Mouse (Mus musculus) kidney, postnatal 0 days (tissue): ENCODE results near the gene Klf5. TPM values are rescaled to one million over a fixed set of nuclear protein-coding genes. Genes with fewer than 3 reads are reported as not detected.

Experiments
- ATAC-seq: fragments of 200-750 bp; cut with Nextera tagmentation; replicated peaks from 2 replicates; pipeline ENCODE4 v1.8.0; 2017; ENCODE audit warnings: low read depth, moderate number of reproducible peaks, moderate TSS enrichment, moderate library complexity; ENCODE audit not compliant: low FRiP score
- DNase-seq: peaks from one replicate; pipeline ENCODE4 v3.0.0-alpha.2; 2016; ENCODE audit warnings: low spot score
- H3K27ac ChIP-seq: fragments of 300-500 bp; sonication (generic); 2 replicates; pipeline ENCODE4 v1.5.1; 2014; ENCODE audit warnings: mild to moderate bottlenecking
- H3K27me3 ChIP-seq: fragments of 300-500 bp; sonication (generic); 2 replicates; pipeline ENCODE4 v1.6.1; 2014; ENCODE audit warnings: low read length, mixed read lengths; ENCODE audit not compliant: insufficient read depth
- H3K36me3 ChIP-seq: fragments of 300-500 bp; sonication (generic); 2 replicates; pipeline ENCODE4 v1.6.1; 2014; ENCODE audit warnings: low read length, mixed read lengths; ENCODE audit not compliant: insufficient read depth
- H3K4me1 ChIP-seq: fragments of 300-500 bp; sonication (generic); replicated peaks from 2 replicates; pipeline ENCODE4 v1.6.1; 2014; ENCODE audit warnings: antibody characterized with exemption, low read length, mixed read lengths; ENCODE audit not compliant: insufficient read depth
- H3K4me2 ChIP-seq: fragments of 300-500 bp; sonication (generic); 2 replicates; pipeline ENCODE4 v1.6.1; 2014; ENCODE audit warnings: mild to moderate bottlenecking, low read length, moderate library complexity, mixed read lengths
- H3K4me3 ChIP-seq: fragments of 300-500 bp; sonication (generic); replicated peaks from 2 replicates; pipeline ENCODE4 v1.5.1; 2014; ENCODE audit warnings: low read depth, low read length
- H3K9ac ChIP-seq: fragments of 300-500 bp; sonication (generic); 2 replicates; pipeline ENCODE4 v1.6.1; 2014; ENCODE audit warnings: low read depth, low read length
- H3K9me3 ChIP-seq: fragments of 300-500 bp; sonication (generic); replicated peaks from 2 replicates; pipeline ENCODE4 v1.6.1; 2016; ENCODE audit warnings: low read length, inconsistent platforms, mixed read lengths
- CTCF ChIP-seq: IDR thresholded peaks from 2 replicates; pipeline ENCODE4 v1.5.1; 2016; ENCODE audit warnings: antibody characterized with exemption, low read depth, mild to moderate bottlenecking, moderate library complexity
- WGBS: fragments of 180-500 bp; shearing (Covaris S2); extraction: QIAGEN DNeasy Blood & Tissue Kit; methylation state at CpG from one replicate; pipeline ENCODE4 v1.1.7; 2014; 5-methylcytosine and 5-hydroxymethylcytosine counted together
- polyA plus RNA-seq: library from polyadenylated mRNA; unstranded; fragments of >200 nt; fragmentation: Nextera tagmentation; extraction: Ambion mirVana; gene quantifications from 2 replicates; pipeline ENCODE4 v1.2.1, GENCODE M21; 2015

Gene Klf5
- polyA plus RNA-seq, 1 experiment from 2014 or later = 10.0 TPM

GRCm38 (mm10) chr14:99304997-99305792 is 6.7 kb downstream of the Klf5 start:
- DNase-seq (no peak), ATAC-seq (no peak)

DNA sequence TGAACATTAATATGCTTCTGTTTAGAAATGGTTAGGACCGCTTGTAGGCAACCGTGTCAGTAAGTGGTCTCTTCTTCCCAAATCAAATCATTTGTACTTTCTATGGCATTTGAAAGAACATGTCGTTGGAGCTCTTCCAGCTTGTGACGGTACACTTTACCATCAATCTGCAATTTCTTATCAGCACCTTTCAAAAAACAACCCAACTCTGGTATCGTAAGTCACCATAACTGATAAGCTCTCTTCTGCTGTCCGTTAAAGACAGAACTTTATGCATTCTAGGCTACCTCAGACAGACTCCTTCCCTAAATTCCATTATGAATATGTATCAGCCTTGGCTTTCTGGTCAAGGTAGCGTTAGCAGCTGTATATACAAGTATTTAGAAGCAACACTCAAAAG is 7.9 kb downstream of the Klf5 start:
- no peak for TF ChIP-seq CTCF
- Histone ChIP-seq H3K4me1 (no peaks in the 10 kb centered on the region), H3K36me3 (no peaks in the 10 kb centered on the region), H3K27me3 (no peaks in the 10 kb centered on the region), H3K27ac (no peak overlapping the region), H3K4me2 (no peak overlapping the region), H3K9ac (no peak overlapping the region), H3K4me3 (no peak overlapping the region), H3K9me3 (no peaks in the 10 kb centered on the region)
- no peak for DNase-seq
- ATAC-seq = no peak
- 84% methylated on average over 7 of the region's 7 CpGs for WGBS

More at GRCm38 (mm10) chr14:99304997-99305792, 6.7 kb downstream of the Klf5 start:
- H3K4me3 ChIP-seq = no peak overlapping the region
- H3K36me3 ChIP-seq = no peaks in the 10 kb centered on the region
- H3K9ac ChIP-seq = no peak overlapping the region
- no peak overlapping the region for H3K4me2 ChIP-seq
- no peak for TF ChIP-seq CTCF
- H3K9me3 ChIP-seq = no peaks in the 10 kb centered on the region
- no peak overlapping the region for H3K27ac ChIP-seq
- 58% methylated on average over 12 of the region's 12 CpGs for WGBS
- H3K4me1 ChIP-seq = no peaks in the 10 kb centered on the region
- peaks cover 3% of the 10 kb centered on the region; the same call in 1 of the 2 replicates for H3K27me3 ChIP-seq

- Histone ChIP-seq H3K4me2 (no peak overlapping the region), H3K4me3 (no peak overlapping the region), H3K9me3 (no peaks in the 10 kb centered on the region), H3K36me3 (no peaks in the 10 kb centered on the region), H3K27ac (no peak overlapping the region), H3K4me1 (no peaks in the 10 kb centered on the region), H3K27me3 (no peaks in the 10 kb centered on the region), H3K9ac (no peak overlapping the region)
- DNase-seq (no peak), ATAC-seq (no peak)
- no peak for TF ChIP-seq CTCF
- WGBS = 93% methylated on average over 9 of the region's 9 CpGs
Measured at GRCm38 (mm10) chr14:99309606-99310005, 11.1 kb downstream of the Klf5 start.

GRCm38 (mm10) chr14:99310358-99310757 is 11.9 kb downstream of the Klf5 start:
- WGBS = 55% methylated on average over 7 of the region's 7 CpGs
- ATAC-seq = no peak
- H3K27ac ChIP-seq = no peak overlapping the region
- no peak overlapping the region for H3K9ac ChIP-seq
- no peak overlapping the region for H3K4me3 ChIP-seq
- H3K36me3 ChIP-seq = no peaks in the 10 kb centered on the region
- H3K4me1 ChIP-seq = no peaks in the 10 kb centered on the region
- H3K27me3 ChIP-seq = no peaks in the 10 kb centered on the region
- H3K4me2 ChIP-seq = no peak overlapping the region
- no peaks in the 10 kb centered on the region for H3K9me3 ChIP-seq
- 0 out of 2 replicates have a peak, but pooled peaks have one; percentile 4 for TF ChIP-seq CTCF
- peak; percentile 73 for DNase-seq

GRCm38 (mm10) chr14:99313062-99313461 is 14.6 kb downstream of the Klf5 start:
- WGBS = 95% methylated on average over 24 of the region's 24 CpGs
- TF ChIP-seq CTCF = no peak
- ATAC-seq (no peak), DNase-seq (no peak)
- Histone ChIP-seq H3K27ac (no peak overlapping the region), H3K9me3 (no peaks in the 10 kb centered on the region), H3K27me3 (no peaks in the 10 kb centered on the region), H3K9ac (no peak overlapping the region), H3K4me2 (no peak overlapping the region), H3K4me1 (no peaks in the 10 kb centered on the region), H3K4me3 (no peak overlapping the region), H3K36me3 (no peaks in the 10 kb centered on the region)

GRCm38 (mm10) chr14:99316275-99316674 is 17.8 kb downstream of the Klf5 start:
- no peaks in the 10 kb centered on the region for H3K9me3 ChIP-seq
- H3K27me3 ChIP-seq = no peaks in the 10 kb centered on the region
- H3K36me3 ChIP-seq = no peaks in the 10 kb centered on the region
- H3K4me1 ChIP-seq = no peaks in the 10 kb centered on the region
- no peak overlapping the region for H3K4me2 ChIP-seq
- no peak overlapping the region for H3K27ac ChIP-seq
- TF ChIP-seq CTCF = no peak
- H3K9ac ChIP-seq = no peak overlapping the region
- 93% methylated on average over 4 of the region's 4 CpGs for WGBS
- ATAC-seq (no peak), DNase-seq (no peak)
- no peak overlapping the region for H3K4me3 ChIP-seq
